Mouse (Mus musculus) c-Kit-positive CD71-negative TER-119-negative erythroid progenitor cells, embryonic 14.5 days (primary cell): ENCODE data around the gene Hcn2.

Source experiments
- DNase-seq: peaks from one replicate; pipeline ENCODE4 v3.0.0-alpha.2; 2013; ENCODE audit warnings: low read depth

The Hcn2 gene

DNA sequence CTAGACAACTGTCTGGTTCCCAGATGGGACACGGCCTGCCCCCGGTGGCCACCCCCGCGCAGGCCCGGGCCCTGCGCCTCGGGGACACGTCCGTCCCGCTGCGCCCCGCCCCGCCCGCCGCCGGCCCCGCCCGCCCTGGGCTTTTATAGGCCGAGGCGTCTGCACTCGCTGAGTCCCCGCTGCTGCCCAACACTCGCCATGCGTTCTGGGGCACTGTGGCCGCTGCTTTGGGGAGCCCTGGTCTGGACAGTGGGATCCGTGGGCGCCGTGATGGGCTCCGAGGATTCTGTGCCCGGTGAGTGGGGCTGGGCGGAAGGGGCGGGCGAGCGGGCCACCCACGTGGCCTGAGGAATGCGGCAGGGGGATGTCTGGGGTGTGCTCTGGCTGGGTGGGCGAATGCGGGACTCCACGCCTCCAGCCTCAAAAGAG is 60.7 kb downstream of the Hcn2 start, which contains the start of gene Fstl3:
TSS of gene Fstl3 (plus strand) at position 170 of the 429 bp plus-strand sequence.
- no peak for DNase-seq

DNA sequence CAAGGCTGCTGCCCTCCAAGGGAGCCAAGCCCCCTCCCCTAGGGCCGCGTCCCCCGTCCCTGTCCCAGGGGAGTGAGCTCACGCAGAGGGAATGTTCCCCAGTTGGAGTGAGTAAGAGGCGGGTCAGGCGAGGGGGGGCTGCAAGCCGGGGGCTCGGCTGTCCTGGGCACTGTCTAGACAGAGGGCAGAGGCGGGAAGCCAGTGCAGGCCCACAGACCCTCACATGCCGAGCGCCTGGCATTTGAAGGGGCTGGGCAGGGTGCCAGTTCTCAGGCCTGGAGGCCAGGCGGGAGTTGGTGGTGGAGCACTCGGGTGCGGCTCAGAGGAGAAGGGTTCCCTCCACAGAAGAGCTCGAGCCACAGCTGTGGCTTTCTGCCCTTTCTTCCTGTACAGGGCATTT is 61.6 kb downstream of the Hcn2 start:
- DNase-seq: no peak

DNA sequence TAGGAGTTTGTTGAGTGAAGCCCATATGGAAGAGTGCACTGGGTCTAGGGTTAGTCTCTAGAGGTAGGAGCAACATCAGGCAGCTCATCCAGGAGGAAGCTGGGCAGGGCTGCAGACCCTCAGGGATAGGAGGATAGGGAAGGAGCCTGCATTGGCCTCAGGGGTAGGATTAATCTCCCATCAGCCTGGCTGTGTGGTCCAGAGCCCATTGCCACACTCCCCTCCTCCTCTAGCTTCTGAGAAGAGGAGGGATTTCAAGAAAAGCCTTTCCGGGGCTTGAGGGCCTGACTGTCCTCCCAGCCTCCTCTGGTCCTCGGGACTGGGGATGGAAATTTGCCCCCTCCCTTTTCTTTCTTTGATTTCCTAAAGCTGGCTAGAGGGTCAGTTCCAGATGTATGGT is 62.8 kb downstream of the Hcn2 start:
- DNase-seq: no peak

DNA sequence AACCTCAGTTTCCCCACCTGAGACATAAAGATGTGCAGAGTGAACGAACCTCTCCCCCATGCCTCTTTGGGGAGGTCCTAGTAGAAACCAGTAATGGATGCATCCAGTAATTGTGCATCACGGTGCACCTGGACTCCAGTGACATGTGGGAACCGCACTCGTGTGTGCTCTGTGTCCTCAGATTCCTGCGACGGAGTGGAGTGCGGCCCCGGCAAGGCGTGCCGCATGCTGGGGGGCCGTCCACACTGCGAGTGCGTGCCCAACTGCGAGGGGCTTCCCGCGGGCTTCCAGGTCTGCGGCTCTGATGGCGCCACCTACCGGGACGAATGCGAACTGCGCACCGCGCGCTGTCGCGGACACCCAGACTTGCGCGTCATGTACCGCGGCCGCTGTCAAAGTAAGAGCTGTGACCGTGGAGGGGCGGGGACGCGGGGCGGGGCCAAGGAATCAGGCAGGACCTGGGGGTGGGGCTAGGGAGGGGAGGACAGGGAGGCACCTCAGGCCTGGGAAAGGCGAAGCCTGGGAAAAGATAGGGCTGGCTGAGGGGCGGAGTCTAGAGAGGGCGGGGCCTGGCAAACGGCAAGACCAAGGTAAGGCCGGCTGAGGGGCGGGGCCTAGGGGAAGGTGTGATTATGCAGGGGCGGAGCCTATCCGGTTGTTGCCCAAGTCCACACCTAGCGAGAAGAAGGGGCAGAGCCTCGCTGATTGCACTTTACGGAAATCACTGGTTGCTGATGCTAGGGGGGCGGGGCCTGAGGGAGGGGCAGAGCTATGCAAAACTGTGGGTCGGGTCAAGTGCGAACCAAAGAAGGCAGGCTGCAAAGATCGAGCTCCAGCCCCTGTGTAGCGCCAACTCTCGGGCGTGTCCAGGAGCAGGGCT is 63.6 kb downstream of the Hcn2 start:
- peak; percentile 95 for DNase-seq

DNA sequence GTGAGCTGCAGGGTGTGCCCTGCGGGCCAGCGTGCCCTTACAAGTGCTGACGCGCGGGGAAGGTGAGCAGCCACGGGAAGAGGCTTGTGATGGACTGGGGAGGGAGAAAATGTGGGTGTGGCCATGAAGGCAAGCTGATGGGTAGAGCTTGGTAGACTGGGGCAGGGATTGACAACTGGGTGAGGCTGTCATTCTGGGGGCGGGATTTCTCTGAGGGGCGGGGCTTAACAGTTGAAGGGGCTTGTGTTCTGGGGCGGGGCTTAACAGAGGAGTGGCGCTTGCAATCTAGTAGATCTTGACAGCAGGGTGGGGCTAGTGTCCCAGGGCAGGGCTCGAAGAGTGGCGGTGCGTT is 64.2 kb downstream of the Hcn2 start:
- DNase-seq: peak; percentile 79

DNA sequence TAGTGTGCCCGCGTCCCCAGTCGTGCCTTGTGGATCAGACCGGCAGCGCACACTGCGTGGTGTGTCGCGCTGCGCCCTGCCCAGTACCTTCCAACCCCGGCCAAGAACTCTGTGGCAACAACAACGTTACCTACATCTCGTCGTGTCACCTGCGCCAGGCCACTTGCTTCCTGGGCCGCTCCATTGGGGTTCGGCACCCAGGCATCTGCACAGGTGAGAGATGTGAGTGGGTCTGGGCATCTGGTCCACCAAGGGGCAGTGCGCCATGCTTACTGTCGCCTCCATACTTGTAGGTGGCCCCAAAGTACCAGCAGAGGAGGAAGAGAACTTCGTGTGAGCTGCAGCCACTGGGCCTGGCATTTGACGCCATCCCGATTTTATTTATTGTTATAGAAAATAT is 64.7 kb downstream of the Hcn2 start:
- no peak for DNase-seq

DNA sequence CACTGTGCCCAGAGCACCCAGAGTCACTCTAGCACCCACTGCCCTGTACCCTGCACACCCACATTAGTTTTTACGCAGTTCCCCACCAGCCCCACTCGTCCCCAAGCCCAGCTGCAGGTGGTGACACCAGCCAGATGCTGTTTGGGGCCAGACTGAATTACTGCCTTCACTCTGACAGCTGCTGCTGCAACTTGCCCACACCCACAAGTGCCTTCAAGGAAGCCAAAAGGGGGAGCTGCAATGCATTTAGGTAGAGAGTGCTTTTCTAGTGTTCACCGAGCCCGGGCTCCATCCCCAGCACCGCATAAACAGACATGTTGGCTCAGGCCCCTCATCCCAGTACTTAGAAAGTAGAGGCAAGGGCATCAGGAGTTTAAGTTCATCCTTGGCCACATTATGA is 65.5 kb downstream of the Hcn2 start:
- DNase-seq: no peak

DNA sequence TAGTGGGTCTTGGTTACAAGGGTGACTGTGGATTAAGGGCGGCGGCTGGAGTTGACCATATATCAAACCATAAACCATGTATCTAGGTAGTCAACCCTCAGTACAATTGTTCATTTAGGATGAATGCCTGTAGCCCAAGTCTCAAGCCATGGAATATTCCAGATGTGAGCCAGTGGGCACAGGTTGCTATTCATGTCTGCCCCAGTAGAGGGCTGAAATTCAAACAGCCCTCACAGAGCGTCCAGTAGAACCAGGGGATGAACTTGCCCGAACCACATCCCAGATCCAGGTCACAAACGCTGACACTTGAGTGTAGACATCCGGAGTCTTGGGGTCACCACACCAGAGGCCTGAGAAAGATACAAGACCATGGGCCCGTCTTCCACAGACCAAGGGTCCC is 66.6 kb downstream of the Hcn2 start:
- DNase-seq: no peak

DNA sequence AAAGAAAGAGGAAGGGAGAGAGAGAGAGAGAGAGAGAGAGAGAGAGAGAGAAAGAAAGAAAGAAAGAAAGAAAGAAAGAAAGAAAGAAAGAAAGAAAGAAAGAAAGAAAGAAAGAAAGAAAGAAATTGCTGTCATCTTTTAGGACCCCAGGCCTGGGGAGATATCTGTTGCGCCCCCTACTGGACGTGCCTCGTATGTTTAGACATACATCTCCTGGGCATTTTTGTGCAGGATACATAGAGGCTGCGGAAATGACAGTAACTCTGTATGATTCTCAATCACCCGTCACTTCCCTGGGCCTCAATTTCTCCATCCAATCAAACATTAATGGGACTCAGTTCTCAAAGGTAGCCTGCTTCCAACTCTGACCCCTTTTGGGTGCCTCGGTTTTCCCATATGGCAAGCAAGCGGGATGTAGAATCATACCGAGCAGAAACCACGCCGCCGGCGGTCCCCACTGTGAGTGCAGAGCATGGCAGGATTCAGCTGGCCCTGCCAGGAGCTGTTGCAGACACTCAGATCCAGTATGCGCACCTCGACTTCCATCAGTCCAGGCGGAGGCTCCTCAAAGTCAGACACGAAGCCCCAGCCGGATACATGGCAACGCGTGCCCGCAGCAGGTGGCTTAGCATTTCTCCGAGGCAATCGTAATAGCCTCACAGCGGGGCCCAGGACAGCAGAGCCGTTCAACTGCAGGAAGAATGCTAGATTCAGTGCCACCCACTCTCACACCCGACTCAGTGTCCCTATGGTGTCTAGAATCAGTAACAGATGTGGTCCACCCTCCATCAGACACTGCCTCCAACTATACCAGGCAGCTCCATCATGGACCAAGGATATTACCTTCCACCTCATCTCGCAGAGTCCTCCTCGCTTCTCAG is 67.7 kb downstream of the Hcn2 start:
- peak; percentile 62 for DNase-seq
